Mouse (Mus musculus) kidney, embryonic 15.5 days (tissue): Measurements from ENCODE around the gene Trp53i13. TPM values are rescaled to one million over a fixed set of nuclear protein-coding genes. Genes with fewer than 3 reads are reported as not detected.
"Not testable (repeated sequence)": the region's sequence is repeated elsewhere in the genome, so short reads cannot be mapped to it uniquely, and the experiment has no call there.

Experiments used
- ATAC-seq: fragments of 200-750 bp; cut with Nextera tagmentation; replicated peaks from 2 replicates; pipeline ENCODE4 v1.8.0; 2017; ENCODE audit warnings: moderate TSS enrichment; ENCODE audit not compliant: low FRiP score
- H3K27ac ChIP-seq: fragments of 300-500 bp; sonication (generic); 2 replicates; pipeline ENCODE4 v1.5.1; 2015; ENCODE audit warnings: mild to moderate bottlenecking, inconsistent platforms
- H3K27me3 ChIP-seq: fragments of 300-500 bp; sonication (generic); 2 replicates; pipeline ENCODE4 v1.6.1; 2015; ENCODE audit warnings: inconsistent platforms
- H3K36me3 ChIP-seq: fragments of 300-500 bp; sonication (generic); 2 replicates; pipeline ENCODE4 v1.6.1; 2015; ENCODE audit warnings: inconsistent platforms
- H3K4me1 ChIP-seq: fragments of 300-500 bp; sonication (generic); 2 replicates; pipeline ENCODE4 v1.6.1; 2015; ENCODE audit warnings: inconsistent platforms
- H3K4me2 ChIP-seq: fragments of 300-500 bp; sonication (generic); 2 replicates; pipeline ENCODE4 v1.6.1; 2015; ENCODE audit warnings: moderate library complexity, mild to moderate bottlenecking, inconsistent platforms
- H3K4me3 ChIP-seq: fragments of 300-500 bp; sonication (generic); replicated peaks from 2 replicates; pipeline ENCODE4 v1.5.1; 2015; ENCODE audit warnings: mild to moderate bottlenecking, inconsistent platforms
- H3K9ac ChIP-seq: fragments of 300-500 bp; sonication (generic); 2 replicates; pipeline ENCODE4 v1.6.1; 2015; ENCODE audit warnings: mild to moderate bottlenecking, inconsistent platforms
- H3K9me3 ChIP-seq: fragments of 300-500 bp; sonication (generic); replicated peaks from 2 replicates; pipeline ENCODE4 v1.6.1; 2016; ENCODE audit warnings: inconsistent platforms
- WGBS: fragments of 180-500 bp; shearing (Covaris S2); methylation state at CpG from one replicate; pipeline ENCODE4 v1.1.7; 2015; ENCODE audit warnings: mixed read lengths; 5-methylcytosine and 5-hydroxymethylcytosine counted together
- polyA plus RNA-seq: library from polyadenylated mRNA; unstranded; fragments of >200 nt; fragmentation: Nextera tagmentation; extraction: Ambion mirVana; gene quantifications from 2 replicates; pipeline ENCODE4 v1.2.1, GENCODE M21; 2015

Gene Trp53i13
- 34.8 and 41.2 TPM in 2 replicates for polyA plus RNA-seq

DNA sequence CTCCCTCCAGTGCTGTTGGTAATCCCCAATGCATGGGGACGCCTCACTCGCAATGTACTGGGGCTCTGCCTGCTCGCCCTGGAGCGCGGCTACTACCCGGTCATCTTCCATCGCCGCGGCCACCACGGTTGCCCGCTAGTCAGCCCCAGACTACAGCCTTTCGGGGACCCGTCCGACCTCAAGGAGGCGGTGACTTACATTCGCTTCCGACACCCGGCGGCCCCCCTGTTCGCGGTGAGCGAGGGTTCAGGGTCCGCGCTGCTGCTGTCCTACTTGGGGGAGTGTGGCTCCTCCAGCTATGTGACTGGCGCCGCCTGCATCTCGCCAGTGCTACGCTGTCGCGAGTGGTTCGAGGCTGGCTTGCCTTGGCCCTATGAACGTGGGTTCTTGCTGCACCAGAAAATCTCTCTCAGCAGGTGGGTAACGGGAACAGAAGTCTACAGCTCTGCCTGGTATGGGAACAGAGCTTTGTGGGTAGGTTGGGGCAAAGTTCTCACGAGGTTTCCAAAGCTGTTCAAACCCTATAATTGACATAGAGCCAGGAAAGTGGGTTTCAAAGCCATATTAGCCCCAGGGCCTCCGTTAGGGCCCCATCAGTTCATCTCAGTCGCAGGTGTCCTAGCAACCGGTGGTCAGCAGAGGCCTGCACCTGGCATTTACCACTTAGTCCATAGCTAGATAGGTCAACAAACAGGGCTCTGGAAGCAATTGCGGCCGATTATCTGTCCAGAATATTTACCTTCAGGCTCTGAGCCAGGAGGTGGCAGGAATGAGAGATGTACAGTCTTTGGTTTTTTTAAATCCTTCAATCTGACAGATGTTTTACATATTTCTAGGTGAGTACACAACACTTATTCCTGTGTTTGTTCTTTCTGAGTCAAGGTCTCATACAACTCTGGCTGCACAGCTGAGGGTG, at the start of gene Trp53i13:
Gene Trp53i13 (minus strand): TSS at position 344 of the 916 bp plus-strand sequence.
- Histone ChIP-seq H3K36me3 (no peaks in the 10 kb centered on the region), H3K4me3 (peak within 1 kb of the TSS; percentile 78), H3K9me3 (no peaks in the 10 kb centered on the region), H3K9ac (peak within 1 kb of the TSS; percentile 46), H3K4me1 (peaks cover 43% of the 10 kb centered on the region), H3K4me2 (peak within 1 kb of the TSS; percentile 88), H3K27me3 (peaks cover 33% of the 10 kb centered on the region), H3K27ac (no peak within 1 kb of the TSS)
- ATAC-seq, result no peak
- WGBS, result 10% methylated on average over 39 of the region's 39 CpGs

DNA sequence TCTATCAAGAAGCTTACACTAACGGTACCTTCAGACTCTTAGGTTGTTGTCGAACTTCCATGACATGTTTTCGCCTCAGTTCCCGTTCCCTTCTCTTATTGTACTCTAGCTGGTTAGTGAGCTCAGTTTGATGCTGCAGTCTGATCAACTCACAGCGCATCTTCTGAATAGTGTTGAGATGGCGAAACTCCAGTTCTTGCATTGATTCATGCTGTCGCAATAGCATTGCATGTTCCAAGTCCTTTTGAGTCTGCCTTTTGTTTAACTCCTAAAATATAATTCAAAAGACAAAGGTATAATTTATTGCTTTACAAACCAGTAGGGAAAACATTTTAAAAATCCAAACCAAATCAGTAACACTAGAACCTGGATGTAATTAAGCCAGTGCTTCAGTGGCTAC, 29.5 kb upstream of the Trp53i13 start:
- no peak for ATAC-seq
- H3K27ac ChIP-seq, result no peak overlapping the region
- no peak overlapping the region for H3K4me3 ChIP-seq
- 96% methylated on average over 7 of the region's 7 CpGs for WGBS
- peaks cover 88% of the 10 kb centered on the region for H3K36me3 ChIP-seq
- H3K9me3 ChIP-seq, result no peaks in the 10 kb centered on the region
- no peaks in the 10 kb centered on the region for H3K4me1 ChIP-seq
- no peaks in the 10 kb centered on the region for H3K27me3 ChIP-seq
- H3K4me2 ChIP-seq, result no peak overlapping the region
- H3K9ac ChIP-seq, result no peak overlapping the region

DNA sequence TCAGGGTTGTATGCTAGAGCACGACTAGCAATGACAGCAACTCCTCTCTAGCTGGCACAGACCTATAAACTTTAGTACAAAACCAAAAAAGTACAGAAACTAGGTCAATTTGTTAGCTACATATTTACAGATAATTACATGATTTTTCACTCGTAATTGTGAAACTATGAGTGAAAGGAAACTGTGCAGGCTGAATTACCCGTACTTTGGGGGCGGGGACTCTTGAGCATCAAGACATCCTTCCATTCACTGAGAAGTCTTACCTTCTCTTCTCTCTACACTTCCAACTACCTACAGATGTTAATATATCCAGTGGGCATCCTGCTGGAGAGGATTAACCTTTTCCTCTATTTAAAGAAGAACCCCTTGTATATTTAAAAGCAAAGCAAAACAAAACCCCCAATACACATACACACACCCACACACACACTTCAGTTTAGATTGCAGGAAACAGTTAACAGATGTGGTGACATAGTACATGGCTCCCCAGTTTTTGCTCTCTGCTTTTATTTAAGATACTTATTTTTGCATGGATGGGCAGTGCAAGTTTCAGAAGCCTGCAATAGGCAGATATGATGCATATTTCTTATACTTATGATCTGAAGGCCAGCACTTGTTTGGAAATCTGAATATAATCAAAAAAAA, 16.5 kb upstream of the Trp53i13 start:
- peaks cover 28% of the 10 kb centered on the region for H3K36me3 ChIP-seq
- H3K27me3 ChIP-seq, result no peaks in the 10 kb centered on the region
- 84% methylated on average over 4 of the region's 4 CpGs for WGBS
- no peak overlapping the region for H3K4me2 ChIP-seq
- no peaks in the 10 kb centered on the region for H3K4me1 ChIP-seq
- H3K27ac ChIP-seq, result no peak overlapping the region
- no peaks in the 10 kb centered on the region for H3K9me3 ChIP-seq
- H3K4me3 ChIP-seq, result no peak overlapping the region
- no peak for ATAC-seq
- no peak overlapping the region for H3K9ac ChIP-seq

DNA sequence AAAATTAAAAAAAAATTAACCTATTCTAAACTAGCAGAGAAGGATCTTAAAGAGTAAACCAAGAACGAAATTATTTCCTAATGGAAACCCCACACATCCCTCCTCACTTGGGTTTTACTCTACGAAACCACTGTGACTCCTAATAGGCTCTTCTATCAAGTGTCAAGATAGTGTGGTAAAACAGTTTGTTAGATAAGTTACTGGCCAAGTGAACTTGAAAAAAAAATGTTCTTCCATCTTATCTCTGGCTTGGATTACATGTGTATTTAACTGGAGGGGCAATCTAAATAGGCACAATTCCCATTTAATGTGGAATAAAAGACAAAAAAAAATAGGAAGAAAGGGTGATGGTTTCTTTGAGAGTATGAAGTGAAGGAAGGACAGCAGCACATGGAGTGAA, 15.1 kb upstream of the Trp53i13 start:
- Histone ChIP-seq H3K4me1 (no peaks in the 10 kb centered on the region), H3K4me2 (no peak overlapping the region), H3K27me3 (no peaks in the 10 kb centered on the region), H3K4me3 (no peak overlapping the region), H3K9ac (no peak overlapping the region), H3K27ac (no peak overlapping the region), H3K36me3 (peaks cover 14% of the 10 kb centered on the region), H3K9me3 (no peaks in the 10 kb centered on the region)
- WGBS, result 88% methylated on average over 2 of the region's 2 CpGs
- no peak for ATAC-seq

DNA sequence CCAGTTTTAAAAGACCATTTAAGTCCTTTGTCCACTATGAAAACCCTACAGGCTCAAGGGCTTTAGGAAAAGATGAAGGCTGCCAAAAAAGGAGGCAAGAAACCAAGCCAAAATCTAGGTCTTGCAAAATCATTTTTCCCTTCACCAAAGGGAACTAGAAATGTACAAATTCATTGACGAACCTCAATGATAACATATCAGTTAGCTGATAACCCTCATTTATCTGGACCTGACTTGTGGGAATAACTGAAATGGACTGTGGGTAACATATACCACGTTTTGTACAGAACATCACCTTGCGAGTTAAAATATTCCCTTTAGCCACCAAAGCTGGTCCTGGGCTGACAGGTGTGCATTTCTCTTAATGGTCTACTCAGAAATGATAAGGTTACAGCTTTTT, 13.9 kb upstream of the Trp53i13 start:
- Histone ChIP-seq H3K27me3 (no peaks in the 10 kb centered on the region), H3K4me2 (no peak overlapping the region), H3K4me1 (no peaks in the 10 kb centered on the region), H3K27ac (no peak overlapping the region), H3K36me3 (peaks cover 5% of the 10 kb centered on the region), H3K9me3 (no peaks in the 10 kb centered on the region), H3K9ac (no peak overlapping the region), H3K4me3 (no peak overlapping the region)
- WGBS, result 86% methylated on average over 3 of the region's 3 CpGs
- no peak for ATAC-seq

DNA sequence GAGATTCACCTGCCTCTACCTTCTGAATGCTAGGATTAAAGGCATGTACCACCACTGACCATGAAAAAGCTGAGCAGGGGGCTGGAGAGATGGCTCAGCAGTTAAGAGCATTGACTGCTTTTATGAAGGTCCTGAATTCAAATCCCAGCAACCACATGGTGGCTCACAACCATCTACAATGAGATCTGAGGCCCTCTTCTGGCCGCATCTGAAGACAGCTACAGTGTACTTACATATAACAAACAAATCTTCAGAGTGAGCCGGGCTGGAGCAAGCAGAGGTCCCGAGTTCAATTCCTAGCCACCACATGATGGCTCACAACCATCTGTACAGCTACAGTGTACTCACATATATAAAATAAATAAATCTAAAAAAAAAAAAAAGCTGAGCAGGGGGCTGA, 12.6 kb upstream of the Trp53i13 start:
- H3K4me1 ChIP-seq, H3K9ac ChIP-seq, H3K36me3 ChIP-seq, H3K4me3 ChIP-seq, H3K27ac ChIP-seq, ATAC-seq, H3K9me3 ChIP-seq, H3K4me2 ChIP-seq, H3K27me3 ChIP-seq: not testable (repeated sequence)
- 90% methylated on average over 3 of the region's 3 CpGs for whole genome bisulfite sequencing

DNA sequence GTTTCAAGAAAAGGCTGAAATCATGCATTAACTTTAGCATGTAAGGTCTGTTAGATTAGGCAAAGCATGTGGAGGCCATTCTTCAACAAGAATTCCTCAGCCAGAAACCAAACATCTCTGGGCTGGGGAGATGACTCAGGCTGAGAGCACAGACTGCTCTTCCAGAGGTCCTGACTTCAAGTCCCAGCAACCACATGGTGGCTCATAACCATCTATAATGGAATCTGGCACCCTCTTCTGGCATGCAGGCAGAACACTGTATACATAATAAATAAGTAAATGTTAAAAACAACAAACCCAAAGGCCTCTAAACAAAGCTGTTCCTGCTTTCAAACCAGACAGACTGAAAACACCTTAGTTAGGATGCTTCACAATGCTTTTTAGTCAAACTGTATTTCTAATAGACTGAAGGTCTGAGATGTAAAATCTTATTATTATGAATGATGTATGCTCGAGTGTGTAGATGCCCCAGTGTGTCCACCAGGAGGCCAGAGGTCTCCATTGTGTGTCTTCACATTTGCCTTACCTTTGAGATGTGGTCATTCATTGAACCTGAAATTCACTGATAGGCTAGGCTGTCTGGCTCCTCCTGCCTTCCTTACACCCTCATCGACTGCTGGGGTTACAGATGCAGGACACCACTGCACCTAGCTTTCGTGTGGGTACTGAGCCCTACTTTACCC, 10.2 kb upstream of the Trp53i13 start:
- Histone ChIP-seq H3K9ac (no peak overlapping the region), H3K4me3 (no peak overlapping the region), H3K4me1 (no peaks in the 10 kb centered on the region), H3K27me3 (no peaks in the 10 kb centered on the region), H3K9me3 (no peaks in the 10 kb centered on the region), H3K27ac (no peak overlapping the region), H3K36me3 (no peaks in the 10 kb centered on the region; the same call in 1 of the 2 replicates), H3K4me2 (no peak overlapping the region)
- no peak for ATAC-seq
- 73% methylated on average over 3 of the region's 3 CpGs for WGBS

DNA sequence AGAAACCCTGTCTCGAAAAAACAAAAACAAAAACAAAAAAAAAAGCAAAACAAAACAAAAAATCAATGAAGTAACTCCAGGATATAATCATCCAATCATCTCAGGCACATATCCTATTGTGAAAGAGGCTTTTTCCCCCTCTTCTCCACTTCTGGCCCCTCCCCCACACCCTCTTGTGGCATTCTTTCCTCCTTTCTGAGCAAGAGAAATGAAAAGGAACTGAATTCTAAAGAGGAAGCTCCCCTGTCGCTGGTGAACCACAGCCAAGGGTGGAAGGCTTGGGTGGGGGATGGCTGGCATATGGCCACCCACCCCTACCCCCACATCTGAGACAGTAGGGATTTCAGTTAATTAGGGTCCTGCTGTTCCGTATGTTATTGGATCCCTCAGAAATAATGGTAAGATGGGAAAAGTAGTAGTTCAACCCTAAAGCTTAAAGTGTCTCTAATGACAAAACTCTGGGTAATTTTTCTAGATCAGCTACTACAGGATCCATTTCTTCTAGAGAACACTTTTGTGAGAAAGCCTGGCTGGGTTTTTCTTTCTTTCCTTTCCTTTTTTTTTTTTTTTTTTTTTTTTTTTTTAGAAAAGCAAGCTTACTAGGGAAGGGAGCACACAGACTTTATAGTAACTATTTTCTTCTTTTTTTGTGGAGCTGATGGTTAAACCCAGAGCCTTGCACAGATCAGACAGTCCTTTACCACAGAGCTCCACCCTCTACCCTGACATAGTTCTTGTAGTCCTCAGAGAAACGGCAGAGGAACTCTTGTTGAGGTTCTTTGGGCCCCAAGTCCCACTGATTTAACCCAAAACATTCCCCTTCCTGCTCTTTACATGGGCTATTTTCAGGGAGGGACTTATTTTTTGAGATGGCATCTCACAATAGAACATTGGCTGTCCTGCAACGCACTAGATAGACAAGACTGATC, 5.1 kb upstream of the Trp53i13 start:
- no peak for ATAC-seq
- Histone ChIP-seq H3K36me3 (no peaks in the 10 kb centered on the region), H3K9ac (no peak overlapping the region), H3K27me3 (peaks cover 19% of the 10 kb centered on the region), H3K4me2 (no peak overlapping the region), H3K4me1 (peaks cover 7% of the 10 kb centered on the region), H3K27ac (no peak overlapping the region), H3K4me3 (no peak overlapping the region), H3K9me3 (no peaks in the 10 kb centered on the region)
- 63% methylated on average over 5 of the region's 5 CpGs for WGBS

DNA sequence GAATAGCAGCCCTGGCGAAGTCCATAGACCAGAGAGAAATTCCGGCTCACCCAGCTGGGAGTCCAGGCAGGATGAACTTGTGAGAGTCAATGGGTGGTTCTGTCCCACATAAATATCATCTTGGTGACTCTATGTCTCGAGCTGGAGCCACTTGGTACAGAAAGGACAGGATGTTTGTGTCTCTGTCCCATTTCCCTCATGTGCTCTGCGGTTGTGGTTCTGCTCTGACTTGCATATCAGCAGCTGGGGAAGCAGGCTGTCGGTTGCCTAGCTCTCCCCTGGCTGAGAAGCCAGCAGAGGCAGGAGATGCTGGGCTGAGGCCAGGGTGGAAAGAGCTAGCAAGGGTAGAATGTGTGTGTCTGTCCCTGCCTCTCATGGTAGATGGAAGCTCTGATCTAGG, 3.3 kb upstream of the Trp53i13 start, which contains the start of gene Gm10392:
Gene Gm10392 (minus strand): TSS at position 156 of the 400 bp plus-strand sequence.
- peaks cover 25% of the 10 kb centered on the region for H3K4me1 ChIP-seq
- H3K4me2 ChIP-seq, result no peak within 1 kb of the TSS
- WGBS, result 61% methylated on average over 5 of the region's 5 CpGs
- H3K9me3 ChIP-seq, result no peaks in the 10 kb centered on the region
- H3K36me3 ChIP-seq, result no peaks in the 10 kb centered on the region
- ATAC-seq, result no peak
- H3K27ac ChIP-seq, result no peak within 1 kb of the TSS
- H3K27me3 ChIP-seq, result peaks cover 33% of the 10 kb centered on the region
- no peak within 1 kb of the TSS for H3K4me3 ChIP-seq
- no peak within 1 kb of the TSS for H3K9ac ChIP-seq

DNA sequence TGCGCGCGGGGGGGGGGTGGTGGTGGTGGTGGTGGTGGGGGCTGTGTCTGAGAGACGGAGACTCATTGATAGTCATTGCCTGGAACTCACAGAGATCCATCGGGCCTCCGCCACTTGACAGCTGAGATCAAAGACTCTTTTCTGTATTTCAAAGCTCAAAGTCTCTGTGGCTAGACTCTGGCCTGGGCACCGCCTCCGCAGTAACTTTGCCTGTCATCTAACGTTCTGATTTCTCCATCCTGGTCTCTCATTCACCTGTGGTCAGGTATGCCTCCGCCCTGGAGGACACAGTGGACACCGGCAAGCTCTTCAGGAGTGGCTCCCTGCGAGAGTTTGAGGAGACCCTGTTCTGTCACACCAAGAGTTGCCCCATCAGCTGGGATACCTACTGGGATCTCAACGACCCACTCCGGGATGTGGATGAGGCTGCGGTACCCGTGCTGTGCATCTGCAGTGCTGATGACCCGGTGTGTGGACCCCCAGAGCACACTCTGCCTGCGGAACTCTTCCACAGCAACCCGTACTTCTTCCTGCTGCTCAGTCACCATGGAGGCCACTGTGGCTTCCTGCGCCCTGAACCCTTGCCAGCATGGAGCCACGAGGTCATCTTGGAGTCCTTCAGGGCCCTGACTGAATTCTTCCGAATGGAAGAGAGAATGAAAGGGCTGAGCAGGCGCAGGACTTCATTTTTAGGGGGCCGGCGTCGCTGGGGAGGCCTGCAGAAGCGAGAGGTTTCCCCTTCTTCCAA, 2.4 kb upstream of the Trp53i13 start:
- 79% methylated on average over 27 of the region's 27 CpGs for WGBS
- H3K4me2 ChIP-seq, result no peak overlapping the region
- no peak overlapping the region for H3K9ac ChIP-seq
- no peaks in the 10 kb centered on the region for H3K9me3 ChIP-seq
- H3K36me3 ChIP-seq, result no peaks in the 10 kb centered on the region
- H3K27me3 ChIP-seq, result peaks cover 33% of the 10 kb centered on the region
- no peak overlapping the region for H3K27ac ChIP-seq
- H3K4me1 ChIP-seq, result peaks cover 32% of the 10 kb centered on the region
- H3K4me3 ChIP-seq, result no peak overlapping the region
- no peak for ATAC-seq
